ENCODE assay signal across 10 mouse cellular contexts in the genomic region with DNA sequence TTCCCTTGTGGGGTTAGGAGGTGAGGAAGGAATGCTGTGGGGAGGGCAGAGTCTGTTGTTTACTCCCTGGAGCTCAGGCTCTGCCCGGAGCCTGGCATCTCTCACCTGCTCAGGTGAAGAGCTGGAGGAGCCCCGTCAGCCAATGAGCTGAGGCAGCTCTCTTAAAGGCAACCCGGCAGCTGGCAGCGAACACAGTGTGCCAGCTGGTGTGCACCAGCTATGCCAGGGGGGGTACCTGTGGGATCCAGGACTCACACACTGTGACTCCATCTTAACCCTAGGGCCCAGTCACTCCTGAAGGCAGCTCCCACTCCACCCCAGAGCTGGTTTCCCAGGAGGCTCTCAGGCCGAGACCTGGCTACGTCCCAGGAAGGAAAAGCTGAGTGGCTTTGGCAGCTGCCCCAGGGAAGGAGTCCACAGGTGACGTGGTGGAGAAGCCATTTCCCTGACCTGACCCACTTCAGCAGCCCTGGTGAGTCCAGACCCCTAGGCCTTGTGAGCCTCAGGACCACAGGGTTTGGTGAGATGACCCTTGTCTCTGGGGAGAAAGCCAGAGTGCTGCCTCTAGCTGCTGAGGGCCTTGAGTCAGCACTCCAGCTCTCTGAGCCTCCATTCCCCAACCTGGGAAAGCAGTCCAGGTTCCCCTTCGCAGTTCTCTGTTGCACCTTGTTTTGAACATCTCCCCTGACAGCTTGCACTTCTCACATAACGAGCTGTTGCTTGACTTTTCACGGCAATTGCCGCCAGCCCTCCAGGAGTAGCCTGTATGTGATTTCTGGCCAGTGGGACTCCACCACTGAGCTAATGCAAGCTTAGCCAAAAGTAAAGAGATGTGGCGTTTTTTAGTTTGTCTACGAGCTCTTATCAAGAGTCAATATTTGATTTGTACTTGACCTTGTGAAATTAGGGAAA. TPM values are rescaled to one million over a fixed set of nuclear protein-coding genes. Genes with fewer than 3 reads are reported as not detected.
A peak's percentile ranks its signal among the peaks of the same experiment; 100 is the strongest.
DNase-seq lines count a peak whose midpoint lies in the region; TF ChIP-seq lines count a peak whose summit lies in the region.
"Had no signal": no experiment of that assay in that cellular context is flagged by ENCODE, and none has a peak within 500 bp of the region (broad histone marks: within the 10 kb centered on the region; RNA-seq: fewer than 3 reads in every experiment).

No protein-coding gene starts in this region.

- no peaks in the 10 kb centered on the region for H3K27me3 ChIP-seq in cerebellum, adult 2 months (ENCODE audit: control insufficient read depth, insufficient read depth, low read length)
- H3K27me3 ChIP-seq: hindbrain, embryonic 13.5 days had no signal

- 40% methylated on average over 13 of the region's 13 CpGs for WGBS in cerebellum, adult 2 months

- intact Hi-C loops in left cerebral cortex, postnatal 25 days (cut with DNase I), result no loop called here

- no peak for TF ChIP-seq POLR2A in cerebellum, adult 2 months (IDR thresholded peaks at IDR 0.05; ENCODE audit: borderline replicate concordance, insufficient read depth, low read length)

- peak overlapping the region; percentile 36 for H3K4me3 ChIP-seq in cerebellum, adult 2 months (replicated peaks; ENCODE audit: insufficient read depth, low read depth, low read length)
- H3K4me3 ChIP-seq: hindbrain, embryonic 13.5 days had no signal

- H3K4me1 ChIP-seq in cerebellum, adult 2 months (ENCODE audit: control insufficient read depth, insufficient read depth, low read length), result peaks cover 9% of the 10 kb centered on the region; the same call in 1 of the 2 replicates
- H3K4me1 ChIP-seq: hindbrain, embryonic 13.5 days had no signal

- peak overlapping the region; percentile 3; the same call in 1 of the 2 replicates for H3K27ac ChIP-seq in cerebellum, adult 2 months (ENCODE audit: insufficient read depth, low read length)
- H3K27ac ChIP-seq: hindbrain, embryonic 13.5 days had no signal

- no peak for TF ChIP-seq CTCF in cerebellum, adult 2 months (IDR thresholded peaks at IDR 0.05; ENCODE audit: borderline replicate concordance, insufficient read depth, low read depth, low read length)

- peak; percentile 29 for DNase-seq in adrenal gland, postnatal 25 days
- DNase-seq in adrenal gland, adult 8-10 months, result no peak
- peak; percentile 75 to 78 for DNase-seq in cerebellum, adult 2 months
- DNase-seq in kidney, postnatal 25 days, result peak; percentile 81 to 92
- DNase-seq in lung, postnatal 4 days, result peak; percentile 89 to 92
- DNase-seq in left cerebral cortex, postnatal 25 days (ENCODE audit: low spot score in 2 of 2), result no peak
- no peak for DNase-seq in spleen, postnatal 10 days (ENCODE audit: low spot score in 2 of 2)
- DNase-seq in left cerebral cortex, adult 11 months (ENCODE audit: low spot score), result no peak
- DNase-seq: B cell, adult 2 months had no signal

RNA-seq across cellular contexts. Expression of a gene that starts 35.6 kb away (rescaled TPM):
- 103 and 106 TPM in 2 replicates for total RNA-seq in adrenal gland, postnatal 25 days (2021)
- total RNA-seq in adrenal gland, adult 8-10 months (2022), result 100 to 1,000 TPM in 3 of 4 experiments, 10 to 100 TPM in 1; 95.7 to 109 (median 104) TPM
- 52.0 and 54.5 TPM in 2 replicates for polyA plus RNA-seq in cerebellum, adult 2 months (2012; rRNA removed)
- total RNA-seq in left cerebral cortex, postnatal 25 days (2021), result 10 to 100 TPM; 86.4 to 88.9 TPM

Comparison
In these comparisons a context has a peak if more than half of its experiments do, and no peak if none do; other contexts are left out.
1. DNase-seq: peak in adrenal gland, postnatal 25 days (single experiment), cerebellum, adult 2 months (2 of 2), kidney, postnatal 25 days (2 of 2) and lung, postnatal 4 days (2 of 2); none in adrenal gland, adult 8-10 months (single experiment), left cerebral cortex, postnatal 25 days (0 of 2), spleen, postnatal 10 days (0 of 2) and left cerebral cortex, adult 11 months (single experiment).